Mouse (Mus musculus): ENCODE data around the gene H2al1d.
"Not testable (repeated sequence)": the region's sequence is repeated elsewhere in the genome, so short reads cannot be mapped to it uniquely, and the experiment has no call there.

Gene H2al1d

GRCm38 (mm10) chrX:11308524-11308923 is at the start of gene H2al1d:
H2al1d (plus strand) TSS chrX:11308824.
- not testable (repeated sequence) for DNase-seq (ENCODE audit: extremely low read depth, insufficient read length, low spot score)

GRCm38 (mm10) chrX:11264918-11265317 is 43.7 kb upstream of the H2al1d start:
- no peak for DNase-seq (ENCODE audit: extremely low read depth, insufficient read length, low spot score)

- no peak for DNase-seq (ENCODE audit: extremely low read depth, insufficient read length, low spot score)
Measured at GRCm38 (mm10) chrX:11267791-11268190, 40.8 kb upstream of the H2al1d start.

GRCm38 (mm10) chrX:11269074-11269473 is 39.5 kb upstream of the H2al1d start:
- no peak for DNase-seq (ENCODE audit: extremely low read depth, insufficient read length, low spot score)

GRCm38 (mm10) chrX:11273190-11273589 is 35.4 kb upstream of the H2al1d start:
- no peak for DNase-seq (ENCODE audit: extremely low read depth, insufficient read length, low spot score)

- DNase-seq (ENCODE audit: extremely low read depth, insufficient read length, low spot score): no peak
Measured at GRCm38 (mm10) chrX:11277083-11277482, 31.5 kb upstream of the H2al1d start.

- no peak for DNase-seq (ENCODE audit: extremely low read depth, insufficient read length, low spot score)
Measured at GRCm38 (mm10) chrX:11280741-11281140, 27.9 kb upstream of the H2al1d start.

GRCm38 (mm10) chrX:11288306-11288882 is 20.2 kb upstream of the H2al1d start:
- DNase-seq (ENCODE audit: extremely low read depth, insufficient read length, low spot score): no peak

- no peak for DNase-seq (ENCODE audit: extremely low read depth, insufficient read length, low spot score)
Measured at GRCm38 (mm10) chrX:11289244-11289643, 19.4 kb upstream of the H2al1d start.

- DNase-seq (ENCODE audit: extremely low read depth, insufficient read length, low spot score): not testable (repeated sequence)
Measured at GRCm38 (mm10) chrX:11298957-11299356, 9.7 kb upstream of the H2al1d start, which contains the start of gene H2al1a. H2al1a (plus strand) TSS chrX:11299257.

- not testable (repeated sequence) for DNase-seq (ENCODE audit: extremely low read depth, insufficient read length, low spot score)
Measured at GRCm38 (mm10) chrX:11302132-11302531, 6.5 kb upstream of the H2al1d start, which contains the start of gene H2al1b. H2al1b (plus strand) TSS chrX:11302432.

- DNase-seq (ENCODE audit: extremely low read depth, insufficient read length, low spot score): not testable (repeated sequence)
Measured at GRCm38 (mm10) chrX:11305355-11305754, 3.3 kb upstream of the H2al1d start, which contains the start of gene H2al1c. H2al1c (plus strand) TSS chrX:11305655.

- not testable (repeated sequence) for DNase-seq (ENCODE audit: extremely low read depth, insufficient read length, low spot score)
Measured at GRCm38 (mm10) chrX:11311634-11312033, 3.0 kb downstream of the H2al1d start, which contains the start of gene H2al1e. H2al1e (plus strand) TSS chrX:11311934.

- DNase-seq (ENCODE audit: extremely low read depth, insufficient read length, low spot score): not testable (repeated sequence)
Measured at GRCm38 (mm10) chrX:11314858-11315257, 6.2 kb downstream of the H2al1d start, which contains the start of gene H2al1f. H2al1f (plus strand) TSS chrX:11315158.

GRCm38 (mm10) chrX:11317956-11318355 is 9.3 kb downstream of the H2al1d start, which contains the start of gene H2al1g:
H2al1g (plus strand) TSS chrX:11318256.
- not testable (repeated sequence) for DNase-seq (ENCODE audit: extremely low read depth, insufficient read length, low spot score)

- DNase-seq (ENCODE audit: extremely low read depth, insufficient read length, low spot score): not testable (repeated sequence)
Measured at GRCm38 (mm10) chrX:11321192-11321591, 12.6 kb downstream of the H2al1d start, which contains the start of gene H2al1h. H2al1h (plus strand) TSS chrX:11321492.

GRCm38 (mm10) chrX:11324359-11324758 is 15.7 kb downstream of the H2al1d start, which contains the start of gene H2al1i:
H2al1i (plus strand) TSS chrX:11324659.
- DNase-seq (ENCODE audit: extremely low read depth, insufficient read length, low spot score): not testable (repeated sequence)

GRCm38 (mm10) chrX:11327522-11327921 is 18.9 kb downstream of the H2al1d start, which contains the start of gene H2al1j:
H2al1j (plus strand) TSS chrX:11327822.
- not testable (repeated sequence) for DNase-seq (ENCODE audit: extremely low read depth, insufficient read length, low spot score)

GRCm38 (mm10) chrX:11345762-11346161 is 37.1 kb downstream of the H2al1d start:
- no peak for DNase-seq (ENCODE audit: extremely low read depth, insufficient read length, low spot score)

- no peak for DNase-seq (ENCODE audit: extremely low read depth, insufficient read length, low spot score)
Measured at GRCm38 (mm10) chrX:11346756-11347155, 38.1 kb downstream of the H2al1d start.
